Mouse (Mus musculus): ENCODE results near the gene Ascl1.

Gene Ascl1

GRCm38 (mm10) chr10:87485721-87486620 lies 7.5 kb downstream of the Ascl1 start:
- no peak for DNase-seq (ENCODE audit: low spot score in 2 of 2)

DNA sequence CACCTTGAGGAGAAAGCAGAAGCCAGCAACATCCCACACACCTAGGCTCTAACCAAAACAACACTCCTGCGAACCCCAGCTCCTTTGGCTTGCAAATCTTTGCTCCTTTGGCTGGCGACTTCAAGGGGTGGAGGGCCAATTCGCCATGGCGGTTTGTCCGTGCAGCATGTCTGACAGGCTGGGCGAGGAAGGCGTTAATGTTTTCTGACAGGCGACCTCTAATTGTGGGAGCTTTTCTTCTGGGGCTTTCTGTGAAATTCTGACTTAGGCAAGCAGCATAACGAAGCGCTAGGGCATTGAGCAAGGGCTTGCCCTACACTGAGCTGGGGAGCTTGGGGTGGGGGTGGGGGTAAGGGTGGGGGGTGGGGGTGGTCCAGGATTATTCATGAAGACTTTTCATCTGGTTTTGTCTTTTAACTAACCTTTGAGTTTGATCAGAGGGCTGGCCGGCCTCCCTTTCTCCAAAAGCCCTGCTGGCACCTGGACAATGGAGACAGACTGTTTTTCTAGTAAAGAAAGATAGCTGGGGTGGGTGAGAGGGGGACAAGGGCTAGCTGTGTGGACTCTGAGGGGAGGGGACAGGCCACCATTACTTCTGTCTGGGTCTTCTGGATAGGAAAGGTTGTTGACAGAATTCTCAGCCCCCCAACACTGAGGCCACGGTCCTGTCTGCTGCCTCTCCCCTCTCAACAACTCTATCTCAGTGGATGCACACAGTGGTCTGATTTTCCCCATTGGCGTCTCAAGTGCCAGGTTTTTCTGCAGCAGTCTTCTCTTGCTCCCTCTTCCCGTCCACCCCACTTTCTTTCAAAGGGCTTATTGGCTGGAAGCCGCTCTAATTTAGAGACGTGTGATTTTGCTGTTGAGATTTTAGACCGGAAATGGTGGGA lies 8.4 kb downstream of the Ascl1 start:
- no peak for DNase-seq (ENCODE audit: low spot score in 2 of 2)

- no peak for DNase-seq (ENCODE audit: low spot score in 2 of 2)
Observed at GRCm38 (mm10) chr10:87477895-87478294, 15.6 kb downstream of the Ascl1 start.

DNA sequence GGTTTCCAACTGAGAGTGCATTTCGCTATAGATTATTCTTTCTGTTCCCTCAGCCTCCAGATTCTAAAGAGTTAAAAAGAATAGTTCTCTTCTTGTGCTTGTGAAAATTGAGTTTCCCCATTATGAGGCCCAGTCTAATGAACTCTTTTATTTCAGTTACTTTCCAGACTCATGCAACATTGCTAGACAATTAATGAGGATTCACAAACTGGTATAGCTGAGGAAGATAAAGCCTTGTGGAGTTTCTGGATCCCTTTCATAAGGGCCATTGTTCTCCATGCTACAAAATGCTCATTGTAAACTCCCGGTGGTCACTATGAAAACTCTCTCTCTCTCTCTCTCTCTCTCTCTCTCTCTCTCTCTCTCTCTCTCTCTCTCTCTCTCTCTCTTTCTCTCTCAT lies 18.5 kb downstream of the Ascl1 start:
- no peak for DNase-seq (ENCODE audit: low spot score in 2 of 2)

GRCm38 (mm10) chr10:87473475-87474131 lies 19.9 kb downstream of the Ascl1 start:
- no peak for DNase-seq (ENCODE audit: low spot score in 2 of 2)

- DNase-seq (ENCODE audit: low spot score in 2 of 2) = no peak
Observed at GRCm38 (mm10) chr10:87450777-87451176, 42.7 kb downstream of the Ascl1 start.

DNA sequence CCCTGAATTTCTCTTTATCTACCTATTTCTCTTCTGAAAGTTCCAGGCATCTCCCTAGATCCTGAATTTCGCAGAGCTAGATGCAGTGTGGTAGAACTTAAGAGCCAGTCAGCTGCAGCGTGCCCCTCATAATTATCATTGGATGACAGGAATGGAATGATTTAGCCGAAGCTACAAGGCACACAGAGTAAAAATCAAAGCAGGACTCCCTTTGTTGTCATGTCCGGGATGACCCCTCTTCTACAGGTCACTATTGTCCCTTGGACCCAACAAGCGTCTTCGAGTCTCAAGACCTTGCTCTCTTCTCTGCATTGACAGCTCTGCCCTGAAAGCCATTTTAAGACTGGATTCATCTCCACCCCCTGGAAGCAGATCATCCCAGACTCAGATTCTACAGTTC lies 44.1 kb downstream of the Ascl1 start:
- DNase-seq (ENCODE audit: low spot score in 2 of 2) = no peak

DNA sequence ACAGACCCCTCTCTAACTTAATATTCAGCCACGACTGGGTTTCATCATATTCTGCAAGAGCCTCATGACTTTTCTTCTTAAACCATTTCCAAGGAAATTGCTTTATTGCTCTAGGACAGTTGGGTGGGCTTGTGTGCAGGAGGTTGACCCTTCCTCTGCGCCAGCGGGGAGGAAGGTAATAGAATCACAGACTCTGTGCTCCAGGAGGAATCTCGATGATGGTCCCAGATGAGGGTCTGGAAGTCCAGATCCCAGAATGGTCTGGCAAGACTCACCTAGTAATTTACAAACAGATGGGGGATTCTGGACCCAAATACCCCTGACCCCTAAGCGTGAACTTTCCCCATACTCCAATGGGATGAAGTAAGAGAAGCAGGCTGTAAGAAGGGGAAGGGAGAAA lies 45.2 kb downstream of the Ascl1 start:
- DNase-seq (ENCODE audit: low spot score in 2 of 2) = no peak

GRCm38 (mm10) chr10:87447754-87448095 lies 45.7 kb downstream of the Ascl1 start:
- no peak for DNase-seq (ENCODE audit: low spot score in 2 of 2)

- DNase-seq (ENCODE audit: low spot score in 2 of 2) = no peak
Observed at GRCm38 (mm10) chr10:87446829-87447753, 46.4 kb downstream of the Ascl1 start.

GRCm38 (mm10) chr10:87446139-87446828 lies 47.2 kb downstream of the Ascl1 start:
- no peak for DNase-seq (ENCODE audit: low spot score in 2 of 2)

Data from urinary bladder, postnatal 36 days (tissue).